Mouse (Mus musculus) MEL (cell line): Measurements from ENCODE around the gene Ccdc57. TPM values are rescaled to one million over a fixed set of nuclear protein-coding genes. Genes with fewer than 3 reads are reported as not detected.

Experiments
- DNase-seq: peaks from one replicate; pipeline ENCODE4 v3.0.0; 2011; ENCODE audit warnings: low read depth, low spot score
- H3K27ac ChIP-seq: 2 replicates; pipeline ENCODE4 v1.5.1; 2012; ENCODE audit warnings: low read depth, mild to moderate bottlenecking, control low read depth, low read length, moderate library complexity; ENCODE audit not compliant: control insufficient read depth
- H3K27me3 ChIP-seq, 2 experiments: fragments of 150-350 bp in 1 of 2; sonication (generic) in 1 of 2; 2 replicates each; pipeline ENCODE4 v1.6.1; 2012; ENCODE audit warnings: low read length in 2 of 2, mild to moderate bottlenecking in 2 of 2, improper control_type of control experiment in 1 of 2, moderate library complexity in 1 of 2; ENCODE audit not compliant: insufficient read depth in 2 of 2, control insufficient read depth in 1 of 2
- H3K36me3 ChIP-seq, 2 experiments: 2 replicates each; pipeline ENCODE4 v1.6.1; 2012 to 2014; ENCODE audit warnings: low read length in 2 of 2, improper control_type of control experiment in 1 of 2, inconsistent platforms in 1 of 2, mild to moderate bottlenecking in 1 of 2; ENCODE audit not compliant: insufficient read depth in 2 of 2, control insufficient read depth in 1 of 2
- H3K4me1 ChIP-seq, 2 experiments: fragments of 150-350 bp in 1 of 2; sonication (generic) in 1 of 2; 2 replicates each; pipeline ENCODE4 v1.6.1; 2012; ENCODE audit warnings: low read length in 2 of 2, improper control_type of control experiment in 1 of 2, mild to moderate bottlenecking in 1 of 2; ENCODE audit not compliant: insufficient read depth in 2 of 2, control insufficient read depth in 1 of 2
- H3K4me3 ChIP-seq, 2 experiments: fragments of 150-350 bp in 1 of 2; sonication (generic) in 1 of 2; 2 replicates each; pipeline ENCODE4 v1.5.1; 2012; ENCODE audit warnings: low read depth in 2 of 2, low read length in 2 of 2, mild to moderate bottlenecking in 2 of 2, moderate library complexity in 2 of 2, control low read depth in 1 of 2, improper control_type of control experiment in 1 of 2; ENCODE audit not compliant: control insufficient read depth in 1 of 2, insufficient read depth in 1 of 2
- H3K79me2 ChIP-seq: 2 replicates; pipeline ENCODE4 v1.6.1; 2012; ENCODE audit warnings: mild to moderate bottlenecking, low read length, moderate library complexity; ENCODE audit not compliant: control insufficient read depth, poor library complexity, insufficient read depth
- H3K9ac ChIP-seq: 2 replicates; pipeline ENCODE4 v1.6.1; 2012; ENCODE audit warnings: low read depth, mild to moderate bottlenecking, control low read depth, low read length, moderate library complexity; ENCODE audit not compliant: control insufficient read depth, poor library complexity, severe bottlenecking
- H3K9me3 ChIP-seq: fragments of 150-350 bp; sonication (generic); replicated peaks from 2 replicates; pipeline ENCODE4 v1.6.1; 2012; ENCODE audit warnings: mild to moderate bottlenecking, low read length, improper control_type of control experiment, moderate library complexity; ENCODE audit not compliant: insufficient read depth
- ZKSCAN1 ChIP-seq: IDR thresholded peaks from 2 replicates; pipeline ENCODE4 v1.6.1; 2012; ENCODE audit warnings: low read depth, mild to moderate bottlenecking, inconsistent platforms, low read length, improper control_type of control experiment, moderate library complexity
- polyA plus RNA-seq, 2 experiments: library from polyadenylated mRNA; stranded (reverse) in 1 of 2; unstranded in 1 of 2; fragments of >175 nt in 1 of 2; fragments of >200 nt in 1 of 2; gene quantifications; 2 replicates each; pipeline versions ENCODE4 v1.2.1 to v1.2.4; 2012; ENCODE audit warnings: low replicate concordance in 2 of 2, low read depth in 1 of 2; ENCODE audit not compliant: insufficient read length in 2 of 2, insufficient read depth in 1 of 2, missing spikeins in 1 of 2
- total RNA-seq: library from RNA; depleted of rRNA; stranded (reverse); fragments of 300-350 nt; gene quantifications from 2 replicates; pipeline ENCODE4 v1.2.3, GENCODE M21; 2012; rRNA removed

Gene Ccdc57
- total and polyA plus RNA-seq, 3 experiments = 5.3 to 7.4 TPM; not detected in 1

GRCm38 (mm10) chr11:120777123-120777522 is 155.5 kb downstream of the Ccdc57 start:
- peaks cover 0 to 3% of the 10 kb centered on the region in 2 experiments; a peak in 1 of 4 replicates for H3K36me3 ChIP-seq
- no peaks in the 10 kb centered on the region for H3K79me2 ChIP-seq
- no peak overlapping the region for H3K4me3 ChIP-seq
- TF ChIP-seq ZKSCAN1 = no peak
- peaks cover 0 to 5% of the 10 kb centered on the region in 2 experiments; a peak in 1 of 4 replicates for H3K4me1 ChIP-seq
- H3K9me3 ChIP-seq = no peaks in the 10 kb centered on the region
- no peak overlapping the region for H3K9ac ChIP-seq
- no peak for DNase-seq
- no peaks in the 10 kb centered on the region for H3K27me3 ChIP-seq
- H3K27ac ChIP-seq = no peak overlapping the region

Other genes starting within 250 kb of the Ccdc57 start
- 140 and 141 TPM in 2 replicates for gene Cenpx, start 219.1 kb downstream of the Ccdc57 start, total RNA-seq
- 100 to 1,000 TPM in 1 of 2 experiments, not detected in 1; 206 TPM for gene Cenpx, start 219.1 kb downstream of the Ccdc57 start, polyA plus RNA-seq
- gene Lrrc45, start 218.9 kb downstream of the Ccdc57 start, total RNA-seq = 26.5 and 45.1 TPM in 2 replicates
- 10 to 100 TPM in 1 of 2 experiments, not detected in 1; 31.0 TPM for gene Lrrc45, start 218.9 kb downstream of the Ccdc57 start, polyA plus RNA-seq
- gene Rac3, start 211.4 kb downstream of the Ccdc57 start, total RNA-seq = 7.8 and 12.0 TPM in 2 replicates
- gene Rac3, start 211.4 kb downstream of the Ccdc57 start, polyA plus RNA-seq = 10 to 100 TPM in 1 of 2 experiments, not detected in 1; 13.1 TPM
- 12.0 and 14.1 TPM in 2 replicates for gene Dcxr, start 205.6 kb downstream of the Ccdc57 start, total RNA-seq
- 10 to 100 TPM in 1 of 2 experiments, not detected in 1; 12.2 TPM for gene Dcxr, start 205.6 kb downstream of the Ccdc57 start, polyA plus RNA-seq
- not detected in 2 replicates for gene Cbr2, start 200.8 kb downstream of the Ccdc57 start, total RNA-seq
- gene Cbr2, start 200.8 kb downstream of the Ccdc57 start, polyA plus RNA-seq = not detected
- 190 and 206 TPM in 2 replicates for gene Hmga1b, start 170.1 kb downstream of the Ccdc57 start, total RNA-seq
- gene Hmga1b, start 170.1 kb downstream of the Ccdc57 start, polyA plus RNA-seq = 100 to 1,000 TPM in 1 of 2 experiments, not detected in 1; 633 TPM
- gene Rfng, start 148.7 kb downstream of the Ccdc57 start, total RNA-seq = 10.9 and 12.7 TPM in 2 replicates
- gene Rfng, start 148.7 kb downstream of the Ccdc57 start, polyA plus RNA-seq = 10 to 100 TPM in 1 of 2 experiments, not detected in 1; 40.7 TPM
- 206 and 266 TPM in 2 replicates for gene Gps1, start 148.6 kb downstream of the Ccdc57 start, total RNA-seq
- gene Gps1, start 148.6 kb downstream of the Ccdc57 start, polyA plus RNA-seq = 100 to 1,000 TPM; 173 to 219 TPM
- 190 and 203 TPM in 2 replicates for gene Dus1l, start 136.5 kb downstream of the Ccdc57 start, total RNA-seq
- gene Dus1l, start 136.5 kb downstream of the Ccdc57 start, polyA plus RNA-seq = 100 to 1,000 TPM in 1 of 2 experiments, not detected in 1; 171 TPM
- gene Fasn, start 108.3 kb downstream of the Ccdc57 start, total RNA-seq = 317 and 342 TPM in 2 replicates
- gene Fasn, start 108.3 kb downstream of the Ccdc57 start, polyA plus RNA-seq = 100 to 1,000 TPM; 256 to 313 TPM
- gene Slc16a3, start 15.6 kb upstream of the Ccdc57 start, total RNA-seq = 570 and 748 TPM in 2 replicates
- gene Slc16a3, start 15.6 kb upstream of the Ccdc57 start, polyA plus RNA-seq = 100 to 1,000 TPM in 1 of 2 experiments, 10 to 100 TPM in 1; 85.7 to 610 TPM
- 81.3 and 83.2 TPM in 2 replicates for gene Csnk1d, start 58.5 kb upstream of the Ccdc57 start, total RNA-seq
- gene Csnk1d, start 58.5 kb upstream of the Ccdc57 start, polyA plus RNA-seq = 100 to 1,000 TPM; 121 to 329 TPM
- 0.39 and 0.58 TPM in 2 replicates for gene Cd7, start 106.5 kb upstream of the Ccdc57 start, total RNA-seq
- under 1 TPM in 1 of 2 experiments, not detected in 1; 0.33 TPM for gene Cd7, start 106.5 kb upstream of the Ccdc57 start, polyA plus RNA-seq
- not detected in 2 replicates for gene Sectm1b, start 130.7 kb upstream of the Ccdc57 start, total RNA-seq
- under 1 TPM in 1 of 2 experiments, not detected in 1; 0.14 TPM for gene Sectm1b, start 130.7 kb upstream of the Ccdc57 start, polyA plus RNA-seq
- 19.8 and 22.0 TPM in 2 replicates for gene Sectm1a, start 148.3 kb upstream of the Ccdc57 start, total RNA-seq
- gene Sectm1a, start 148.3 kb upstream of the Ccdc57 start, polyA plus RNA-seq = 10 to 100 TPM in 1 of 2 experiments, not detected in 1; 22.3 TPM
- gene Tex19.2, start 185.8 kb upstream of the Ccdc57 start, total RNA-seq = 44.7 and 45.7 TPM in 2 replicates
- gene Tex19.2, start 185.8 kb upstream of the Ccdc57 start, polyA plus RNA-seq = 10 to 100 TPM in 1 of 2 experiments, not detected in 1; 34.5 TPM
- gene Tex19.1, start 213.3 kb upstream of the Ccdc57 start, total RNA-seq = 0.19 and 0.62 TPM in 2 replicates
- under 1 TPM in 1 of 2 experiments, not detected in 1; 0.10 TPM for gene Tex19.1, start 213.3 kb upstream of the Ccdc57 start, polyA plus RNA-seq
- not detected in 2 replicates for gene Uts2r, start 227.4 kb upstream of the Ccdc57 start, total RNA-seq
- not detected for gene Uts2r, start 227.4 kb upstream of the Ccdc57 start, polyA plus RNA-seq